Mouse (Mus musculus): ENCODE results near the gene Cryba1. TPM values are rescaled to one million over a fixed set of nuclear protein-coding genes. Genes with fewer than 3 reads are reported as not detected.

Cryba1 gene
- polyA plus RNA-seq (2012; fragmentation: generic; extraction: Trizol) = 0.07 TPM
- long read RNA-seq, experiment 1 = 0 reads
- long read RNA-seq, experiment 2 = 0 reads

GRCm38 (mm10) chr11:77725183-77725582, at the start of gene Cryba1:
Gene Cryba1, minus strand, starts transcription at chr11:77725283.
- TF ChIP-seq MYOG (IDR thresholded peaks at IDR 0.05; ENCODE audit: control insufficient read depth, extremely low read depth, insufficient read length) (no peak), MYOD1 (IDR thresholded peaks at IDR 0.05; ENCODE audit: control insufficient read depth, insufficient read length, low read depth) (no peak), CTCF (IDR thresholded peaks at IDR 0.05; ENCODE audit: control insufficient read depth, insufficient read depth, insufficient read length) (no peak), FOSL1 (IDR thresholded peaks at IDR 0.05; ENCODE audit: insufficient read depth, low read length, poor library complexity, severe bottlenecking) (no peak), MAX (IDR thresholded peaks at IDR 0.05) (no peak), CEBPB (IDR thresholded peaks at IDR 0.05; ENCODE audit: low read depth) (no peak), USF1 (IDR thresholded peaks at IDR 0.05; ENCODE audit: low read depth) (no peak)
- Histone ChIP-seq H3K4me3 (ENCODE audit: insufficient read depth, poor library complexity, severe bottlenecking) (no peak within 1 kb of the TSS), H3K36me3 (ENCODE audit: control insufficient read depth, insufficient read depth) (no peaks in the 10 kb centered on the region), H3ac (ENCODE audit: control insufficient read depth, insufficient read length, low read depth) (no peak within 1 kb of the TSS), H3K79me2 (ENCODE audit: control insufficient read depth, insufficient read depth) (no peaks in the 10 kb centered on the region), H3K79me3 (ENCODE audit: low read depth) (no peaks in the 10 kb centered on the region), H3K27me3 (ENCODE audit: control insufficient read depth, insufficient read depth, insufficient read length) (no peaks in the 10 kb centered on the region)

GRCm38 (mm10) chr11:77771879-77772713, 47.0 kb upstream of the Cryba1 start:
- Histone ChIP-seq H3K36me3 (ENCODE audit: control insufficient read depth, insufficient read depth) (peaks cover 14% of the 10 kb centered on the region), H3K27me3 (ENCODE audit: control insufficient read depth, insufficient read depth, insufficient read length) (no peaks in the 10 kb centered on the region), H3K79me3 (ENCODE audit: low read depth) (peaks cover 70% of the 10 kb centered on the region), H3ac (ENCODE audit: control insufficient read depth, insufficient read length, low read depth) (peak overlapping the region; percentile 38), H3K4me3 (ENCODE audit: insufficient read depth, poor library complexity, severe bottlenecking) (no peak overlapping the region), H3K79me2 (ENCODE audit: control insufficient read depth, insufficient read depth) (peaks cover 99% of the 10 kb centered on the region)
- no peak for TF ChIP-seq MYOD1 (IDR thresholded peaks at IDR 0.05; ENCODE audit: control insufficient read depth, insufficient read length, low read depth)
- TF ChIP-seq USF1 (IDR thresholded peaks at IDR 0.05; ENCODE audit: low read depth) = no peak
- TF ChIP-seq FOSL1 (IDR thresholded peaks at IDR 0.05; ENCODE audit: insufficient read depth, low read length, poor library complexity, severe bottlenecking) = no peak
- no peak for TF ChIP-seq CEBPB (IDR thresholded peaks at IDR 0.05; ENCODE audit: low read depth)
- TF ChIP-seq CTCF (IDR thresholded peaks at IDR 0.05; ENCODE audit: control insufficient read depth, insufficient read depth, insufficient read length) = no peak
- no peak for TF ChIP-seq MAX (IDR thresholded peaks at IDR 0.05)
- no peak for TF ChIP-seq MYOG (IDR thresholded peaks at IDR 0.05; ENCODE audit: control insufficient read depth, extremely low read depth, insufficient read length)

- no peak for TF ChIP-seq CTCF (IDR thresholded peaks at IDR 0.05; ENCODE audit: control insufficient read depth, insufficient read depth, insufficient read length)
- TF ChIP-seq MYOD1 (IDR thresholded peaks at IDR 0.05; ENCODE audit: control insufficient read depth, insufficient read length, low read depth) = no peak
- TF ChIP-seq USF1 (IDR thresholded peaks at IDR 0.05; ENCODE audit: low read depth) = no peak
- no peaks in the 10 kb centered on the region for H3K27me3 ChIP-seq (ENCODE audit: control insufficient read depth, insufficient read depth, insufficient read length)
- H3K79me2 ChIP-seq (ENCODE audit: control insufficient read depth, insufficient read depth) = peaks cover 99% of the 10 kb centered on the region
- no peak overlapping the region for H3ac ChIP-seq (ENCODE audit: control insufficient read depth, insufficient read length, low read depth)
- no peak overlapping the region for H3K4me3 ChIP-seq (ENCODE audit: insufficient read depth, poor library complexity, severe bottlenecking)
- H3K36me3 ChIP-seq (ENCODE audit: control insufficient read depth, insufficient read depth) = peaks cover 13% of the 10 kb centered on the region
- peaks cover 68% of the 10 kb centered on the region for H3K79me3 ChIP-seq (ENCODE audit: low read depth)
These were observed 45.3 kb upstream of the Cryba1 start for GRCm38 (mm10) chr11:77770346-77770745.

- Histone ChIP-seq H3K36me3 (ENCODE audit: control insufficient read depth, insufficient read depth) (peaks cover 13% of the 10 kb centered on the region), H3K79me2 (ENCODE audit: control insufficient read depth, insufficient read depth) (peaks cover 100% of the 10 kb centered on the region), H3K4me3 (ENCODE audit: insufficient read depth, poor library complexity, severe bottlenecking) (no peak overlapping the region), H3K27me3 (ENCODE audit: control insufficient read depth, insufficient read depth, insufficient read length) (no peaks in the 10 kb centered on the region), H3K79me3 (ENCODE audit: low read depth) (peaks cover 71% of the 10 kb centered on the region), H3ac (ENCODE audit: control insufficient read depth, insufficient read length, low read depth) (no peak overlapping the region)
- TF ChIP-seq CEBPB (IDR thresholded peaks at IDR 0.05; ENCODE audit: low read depth) (no peak), MYOG (IDR thresholded peaks at IDR 0.05; ENCODE audit: control insufficient read depth, extremely low read depth, insufficient read length) (no peak), FOSL1 (IDR thresholded peaks at IDR 0.05; ENCODE audit: insufficient read depth, low read length, poor library complexity, severe bottlenecking) (no peak), MAX (IDR thresholded peaks at IDR 0.05) (no peak), USF1 (IDR thresholded peaks at IDR 0.05; ENCODE audit: low read depth) (no peak), CTCF (IDR thresholded peaks at IDR 0.05; ENCODE audit: control insufficient read depth, insufficient read depth, insufficient read length) (no peak), MYOD1 (IDR thresholded peaks at IDR 0.05; ENCODE audit: control insufficient read depth, insufficient read length, low read depth) (no peak)
These were observed 44.4 kb upstream of the Cryba1 start for GRCm38 (mm10) chr11:77769496-77769895.

GRCm38 (mm10) chr11:77766351-77767001, 41.4 kb upstream of the Cryba1 start:
- peak overlapping the region; percentile 6 for H3ac ChIP-seq (ENCODE audit: control insufficient read depth, insufficient read length, low read depth)
- H3K36me3 ChIP-seq (ENCODE audit: control insufficient read depth, insufficient read depth) = peaks cover 5% of the 10 kb centered on the region
- peaks cover 87% of the 10 kb centered on the region for H3K79me2 ChIP-seq (ENCODE audit: control insufficient read depth, insufficient read depth)
- no peaks in the 10 kb centered on the region for H3K27me3 ChIP-seq (ENCODE audit: control insufficient read depth, insufficient read depth, insufficient read length)
- H3K79me3 ChIP-seq (ENCODE audit: low read depth) = peaks cover 52% of the 10 kb centered on the region
- TF ChIP-seq MYOD1 (IDR thresholded peaks at IDR 0.05; ENCODE audit: control insufficient read depth, insufficient read length, low read depth) (no peak), CTCF (IDR thresholded peaks at IDR 0.05; ENCODE audit: control insufficient read depth, insufficient read depth, insufficient read length) (peak; percentile 60)
- no peak overlapping the region for H3K4me3 ChIP-seq (ENCODE audit: insufficient read depth, poor library complexity, severe bottlenecking)

Data from C2C12 (cell line).